Mouse (Mus musculus): Measurements from ENCODE around the gene Lce3d.

- TF ChIP-seq CTCF (IDR thresholded peaks at IDR 0.05; ENCODE audit: borderline replicate concordance, extremely low read depth, insufficient read depth, insufficient read length) (no peak), POLR2A (IDR thresholded peaks at IDR 0.05; ENCODE audit: borderline replicate concordance, extremely low read depth, insufficient read depth, insufficient read length, poor library complexity, severe bottlenecking) (no peak)
Observed at GRCm38 (mm10) chr3:93002843-93003242, 45.7 kb downstream of the Lce3d start.
